ENCODE assay signal across 8 mouse cellular contexts in the genomic region with DNA sequence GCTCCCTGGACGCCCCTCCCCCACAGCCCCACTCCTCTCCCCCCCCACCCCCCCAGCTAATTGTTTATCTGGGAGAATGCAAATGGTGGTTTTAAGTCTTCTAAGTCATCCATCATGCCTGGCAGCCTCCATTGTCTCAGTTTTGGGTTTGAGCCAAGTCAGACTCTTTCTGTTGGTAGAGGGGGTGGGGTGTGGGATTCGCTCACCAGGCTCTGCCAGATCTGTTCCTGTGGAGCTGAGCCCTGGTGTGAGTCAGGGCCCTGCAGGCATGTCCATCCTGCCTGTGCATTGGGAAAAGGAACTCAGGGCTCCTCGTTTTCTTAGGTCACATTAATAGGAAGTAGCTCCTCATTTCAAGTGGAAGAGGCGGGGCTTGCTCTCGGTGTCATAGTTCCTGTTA.
A peak's percentile ranks its signal among the peaks of the same experiment; 100 is the strongest.
DNase-seq lines count a peak whose midpoint lies in the region; ATAC-seq lines count a peak whose summit lies in the region.

No protein-coding gene starts in this region.

- H3K36me3 ChIP-seq in forebrain, embryonic 12.5 days (replicated peaks): no peaks in the 10 kb centered on the region
- H3K36me3 ChIP-seq in hindbrain, embryonic 15.5 days: no peaks in the 10 kb centered on the region

- peak; percentile 6 for DNase-seq in CD4-positive, CD25-positive, alpha-beta regulatory T cell, adult 2 months (ENCODE audit: low read depth, low spot score)
- peak; percentile 32 to 37 for DNase-seq in adrenal gland, adult 18-20 months (ENCODE audit: low spot score in 2 of 2)
- DNase-seq in layer of hippocampus, postnatal 14 days (ENCODE audit: low spot score in 2 of 2): peak; percentile 33 to 55
- peak; percentile 88 for DNase-seq in lung, postnatal 36 days
- DNase-seq in right cerebral cortex, postnatal 4 days: peak; percentile 29

- H3K4me1 ChIP-seq in forebrain, embryonic 12.5 days: peaks cover 75% of the 10 kb centered on the region
- peaks cover 49% of the 10 kb centered on the region for H3K4me1 ChIP-seq in hindbrain, embryonic 15.5 days (replicated peaks)

- H3K9me3 ChIP-seq in forebrain, embryonic 12.5 days: no peaks in the 10 kb centered on the region
- no peaks in the 10 kb centered on the region for H3K9me3 ChIP-seq in hindbrain, embryonic 15.5 days

- no peak overlapping the region for H3K9ac ChIP-seq in forebrain, embryonic 12.5 days
- H3K9ac ChIP-seq in hindbrain, embryonic 15.5 days: no peak overlapping the region

- H3K4me3 ChIP-seq in forebrain, embryonic 12.5 days (replicated peaks): no peak overlapping the region
- H3K4me3 ChIP-seq in hindbrain, embryonic 15.5 days: peak overlapping the region; percentile 13; the same call in 1 of the 2 replicates

- H3K27ac ChIP-seq in forebrain, embryonic 12.5 days: peak overlapping the region; percentile 80
- H3K27ac ChIP-seq in hindbrain, embryonic 15.5 days (replicated peaks): peak overlapping the region; percentile 75

- peak overlapping the region; percentile 44 for H3K4me2 ChIP-seq in forebrain, embryonic 12.5 days
- peak overlapping the region; percentile 45 for H3K4me2 ChIP-seq in hindbrain, embryonic 15.5 days

- 1% methylated on average over 5 of the region's 5 CpGs for WGBS in forebrain, embryonic 12.5 days
- WGBS in hindbrain, embryonic 15.5 days: 1% methylated on average over 5 of the region's 5 CpGs

- ATAC-seq in forebrain, embryonic 12.5 days (ENCODE audit: low FRiP score): peak; percentile 74
- ATAC-seq in hindbrain, embryonic 15.5 days (ENCODE audit: low FRiP score, low read depth): peak; percentile 73
- no peak for ATAC-seq in megakaryocyte-erythroid progenitor cell, adult 5-6 weeks (replicated peaks; ENCODE audit: low FRiP score, low TSS enrichment, poor library complexity, severe bottlenecking)

- peaks cover 4% of the 10 kb centered on the region; the same call in 1 of the 2 replicates for H3K27me3 ChIP-seq in forebrain, embryonic 12.5 days
- H3K27me3 ChIP-seq in hindbrain, embryonic 15.5 days: no peaks in the 10 kb centered on the region

Comparison
In these comparisons a context has a peak if more than half of its experiments do, and no peak if none do; other contexts are left out.
1. DNase-seq: peak in every context shown above with its lines; median percentile 88 in lung, postnatal 36 days; 44 in layer of hippocampus, postnatal 14 days; 34 in adrenal gland, adult 18-20 months; 29 in right cerebral cortex, postnatal 4 days; 6 in CD4-positive, CD25-positive, alpha-beta regulatory T cell, adult 2 months.